Mouse (Mus musculus) ES-Bruce4 (cell line): ENCODE measurements around the gene 1700037H04Rik.

Source experiments
- CTCF ChIP-seq: IDR thresholded peaks from one replicate; pipeline ENCODE4 v1.8.1; 2011; ENCODE audit warnings: low read depth, low read length
- EP300 ChIP-seq: IDR thresholded peaks from 2 replicates; pipeline ENCODE4 v1.6.1; 2011; ENCODE audit warnings: low read depth, low read length; ENCODE audit not compliant: insufficient read depth
- POLR2A ChIP-seq: IDR thresholded peaks from one replicate; pipeline ENCODE4 v1.8.1; 2011; ENCODE audit warnings: low read length; ENCODE audit not compliant: insufficient read depth

DNA sequence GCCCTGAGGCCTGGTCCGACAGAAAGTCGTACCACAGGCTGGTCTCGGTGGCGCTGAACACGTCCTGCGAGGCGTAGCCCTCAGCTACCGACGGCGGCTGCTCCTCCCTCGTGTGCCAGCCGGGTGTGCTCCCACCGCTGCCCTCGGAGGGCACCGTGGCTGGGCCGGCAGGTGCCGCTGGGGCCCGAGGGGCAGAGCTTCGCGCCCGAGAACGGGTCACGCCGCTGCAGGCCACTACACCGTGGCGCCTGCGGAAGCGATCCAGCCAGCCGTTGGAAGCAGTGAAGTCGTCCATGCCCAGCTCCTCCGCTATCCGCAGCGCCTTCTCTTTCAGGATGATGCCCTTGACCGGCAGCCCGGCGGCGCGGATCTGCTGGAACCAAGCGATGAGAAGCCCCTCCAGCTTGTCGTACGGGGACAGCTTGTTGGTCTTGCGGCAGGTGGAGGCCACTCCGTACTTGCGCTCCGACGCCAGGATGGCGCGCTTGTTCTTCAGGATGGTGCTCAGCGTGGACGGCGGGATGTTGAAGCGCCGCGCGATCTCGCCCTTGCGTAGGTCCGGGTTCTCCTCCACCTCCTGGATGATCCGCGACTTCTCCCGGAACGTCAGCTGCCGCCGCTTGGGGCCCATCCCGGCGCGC lies 19.5 kb upstream of the 1700037H04Rik start:
- TF ChIP-seq CTCF = no peak
- TF ChIP-seq POLR2A = no peak
- TF ChIP-seq EP300 = no peak
